Mouse (Mus musculus): ENCODE measurements around the gene Rpl9-ps6.
A peak's percentile ranks its signal among the peaks of the same experiment; 100 is the strongest.

The Rpl9-ps6 gene

GRCm38 (mm10) chr19:32466478-32466877 is at the start of gene Rpl9-ps6:
Gene Rpl9-ps6 (minus strand): TSS chr19:32466578.
- no peak for DNase-seq

- no peak for DNase-seq
These were observed 46.1 kb upstream of the Rpl9-ps6 start for GRCm38 (mm10) chr19:32512518-32512917.

GRCm38 (mm10) chr19:32510962-32511361 is 44.6 kb upstream of the Rpl9-ps6 start:
- no peak for DNase-seq

- DNase-seq = no peak
These were observed 43.9 kb upstream of the Rpl9-ps6 start for GRCm38 (mm10) chr19:32510267-32510666.

- no peak for DNase-seq
These were observed 41.1 kb upstream of the Rpl9-ps6 start for GRCm38 (mm10) chr19:32507526-32507925.

GRCm38 (mm10) chr19:32507100-32507499 is 40.7 kb upstream of the Rpl9-ps6 start:
- DNase-seq = no peak

GRCm38 (mm10) chr19:32506514-32506913 is 40.1 kb upstream of the Rpl9-ps6 start:
- no peak for DNase-seq

- no peak for DNase-seq
These were observed 39.7 kb upstream of the Rpl9-ps6 start for GRCm38 (mm10) chr19:32506081-32506480.

- DNase-seq = no peak
These were observed 35.0 kb upstream of the Rpl9-ps6 start for GRCm38 (mm10) chr19:32501414-32501813.

- DNase-seq = no peak
These were observed 31.6 kb upstream of the Rpl9-ps6 start for GRCm38 (mm10) chr19:32498002-32498401.

GRCm38 (mm10) chr19:32497411-32497810 is 31.0 kb upstream of the Rpl9-ps6 start:
- no peak for DNase-seq

- no peak for DNase-seq
These were observed 28.7 kb upstream of the Rpl9-ps6 start for GRCm38 (mm10) chr19:32495034-32495433.

GRCm38 (mm10) chr19:32494611-32495010 is 28.2 kb upstream of the Rpl9-ps6 start:
- no peak for DNase-seq

- no peak for DNase-seq
These were observed 27.1 kb upstream of the Rpl9-ps6 start for GRCm38 (mm10) chr19:32493471-32493870.

- DNase-seq = no peak
These were observed 26.6 kb upstream of the Rpl9-ps6 start for GRCm38 (mm10) chr19:32492981-32493380.

GRCm38 (mm10) chr19:32492339-32492738 is 26.0 kb upstream of the Rpl9-ps6 start:
- DNase-seq = no peak

GRCm38 (mm10) chr19:32490976-32491375 is 24.6 kb upstream of the Rpl9-ps6 start:
- DNase-seq = no peak

- no peak for DNase-seq
These were observed 23.0 kb upstream of the Rpl9-ps6 start for GRCm38 (mm10) chr19:32489166-32489895.

- DNase-seq = no peak
These were observed 21.3 kb upstream of the Rpl9-ps6 start for GRCm38 (mm10) chr19:32487595-32488255.

GRCm38 (mm10) chr19:32486106-32486724 is 19.8 kb upstream of the Rpl9-ps6 start:
- DNase-seq = peak; percentile 69

- peak; percentile 90 for DNase-seq
These were observed 19.3 kb upstream of the Rpl9-ps6 start, which contains the start of gene Minpp1 for GRCm38 (mm10) chr19:32485681-32486105. Gene Minpp1 (plus strand): TSS chr19:32485769.

GRCm38 (mm10) chr19:32484941-32485660 is 18.7 kb upstream of the Rpl9-ps6 start:
- DNase-seq = no peak

- DNase-seq = no peak
These were observed 15.1 kb upstream of the Rpl9-ps6 start for GRCm38 (mm10) chr19:32481511-32481910.

All from right cerebral cortex, postnatal 25 days (tissue).